Mouse (Mus musculus): ENCODE measurements around the gene Apaf1. TPM values are rescaled to one million over a fixed set of nuclear protein-coding genes. Genes with fewer than 3 reads are reported as not detected.

The Apaf1 gene
- total RNA-seq (2012; rRNA removed) (12.8 and 16.7 TPM in 2 replicates), polyA plus RNA-seq (2012; ENCODE audit: insufficient read depth in 1 of 2, insufficient read length in 2 of 2, low read depth in 1 of 2, low replicate concordance in 2 of 2, missing spikeins in 1 of 2) (10 to 100 TPM in 1 of 2 experiments, not detected in 1; 14.3 TPM)

DNA sequence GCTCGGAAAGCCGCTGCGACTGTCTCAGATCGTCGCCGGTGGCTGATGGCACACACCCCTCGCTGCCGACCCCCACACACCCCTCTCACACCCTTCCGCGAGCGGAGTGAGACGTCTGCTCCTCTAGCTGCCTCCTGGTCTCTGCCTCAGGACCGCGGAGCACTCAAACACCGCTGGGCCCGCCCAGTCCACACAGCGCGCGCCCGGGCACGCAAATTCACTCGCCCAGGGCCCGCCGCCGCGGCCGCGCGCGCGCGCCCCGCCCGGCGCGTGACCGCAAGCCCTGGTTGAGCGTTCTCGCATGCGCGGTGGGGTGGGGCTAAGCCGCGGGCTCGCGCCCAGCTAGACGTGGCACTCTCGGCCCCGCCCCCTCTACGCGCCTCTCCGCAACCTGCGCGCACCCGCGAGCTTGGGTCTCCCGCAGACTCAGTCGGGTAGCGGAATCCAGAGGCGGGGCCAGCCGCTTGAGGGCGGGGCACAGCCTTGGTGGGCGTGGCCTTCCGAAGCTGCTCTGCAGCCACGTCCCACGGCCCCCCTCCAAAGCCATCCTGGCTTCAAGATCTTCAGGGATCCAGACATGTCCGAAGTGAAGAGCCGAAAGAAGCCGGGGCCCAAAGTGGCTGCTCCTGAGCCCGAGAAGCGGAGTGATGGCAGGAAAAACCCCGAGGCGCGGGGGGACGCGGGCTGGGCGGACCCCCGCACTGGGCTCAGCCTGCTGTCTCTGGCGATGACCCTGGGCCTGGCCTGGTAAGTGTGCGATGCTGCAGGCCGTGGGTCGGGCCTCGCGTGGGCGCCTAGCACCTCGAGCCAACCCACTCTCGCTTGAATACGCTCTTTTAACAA is at the start of gene Apaf1, which contains the start of gene Ikbip:
Gene Apaf1 (minus strand): TSS at position 221 of the 843 bp plus-strand sequence.
Gene Ikbip (plus strand): TSS at position 391 of the 843 bp plus-strand sequence.
- TF ChIP-seq POLR2AphosphoS2 (IDR thresholded peaks at IDR 0.05; ENCODE audit: low read length) (peak; percentile 52; the same call in 1 of the 2 replicates), ZKSCAN1 (IDR thresholded peaks at IDR 0.05; ENCODE audit: low read depth, low read length) (no peak), UBTF (IDR thresholded peaks at IDR 0.05; ENCODE audit: borderline replicate concordance, insufficient read depth, low read depth, low read length) (no peak), EP300 (IDR thresholded peaks at IDR 0.05; ENCODE audit: low read depth in 1 of 2, low read length in 2 of 2) (no peak), NELFE (IDR thresholded peaks at IDR 0.05; ENCODE audit: low read depth, low read length) (peak; percentile 73), NRF1 (IDR thresholded peaks at IDR 0.05; ENCODE audit: insufficient read depth, low read depth, low read length, poor library complexity, severe bottlenecking) (peak; percentile 78), POLR2A (IDR thresholded peaks at IDR 0.05; ENCODE audit: control insufficient read depth in 1 of 2, insufficient read depth in 1 of 2, low read depth in 1 of 2, low read length in 2 of 2, poor library complexity in 1 of 2) (peak; percentile 64 to 79; a peak in 3 of 4 replicates), USF1 (IDR thresholded peaks at IDR 0.05; ENCODE audit: low read depth, low read length) (peak; percentile 53)
- peaks cover 3 to 4% of the 10 kb centered on the region in 2 experiments; a peak in 1 of 4 replicates for H3K4me1 ChIP-seq (ENCODE audit: control insufficient read depth in 1 of 2, insufficient read depth in 2 of 2, low read length in 2 of 2)
- H3K9me3 ChIP-seq (replicated peaks; ENCODE audit: insufficient read depth, low read length), result no peaks in the 10 kb centered on the region

DNA sequence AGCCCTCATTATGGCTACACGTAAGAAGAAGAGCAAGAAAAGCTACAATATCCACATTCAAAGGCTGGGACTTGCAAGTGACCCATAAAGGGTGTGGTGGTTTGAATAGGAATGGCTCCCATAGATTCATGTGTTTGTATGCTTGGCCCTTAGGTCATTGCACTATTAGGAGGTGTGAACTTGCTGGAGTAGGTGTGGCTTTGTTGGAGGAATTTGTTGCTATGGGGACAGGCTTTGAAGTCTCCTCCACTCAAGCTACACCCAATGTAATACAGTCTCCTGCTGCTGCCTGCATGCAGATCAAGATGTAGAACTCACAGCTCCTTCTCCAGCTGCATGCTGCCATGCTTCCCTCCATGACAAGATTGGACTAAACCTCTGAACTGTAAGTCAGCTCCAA is 49.0 kb upstream of the Apaf1 start:
- Histone ChIP-seq H3K27ac (ENCODE audit: control insufficient read depth, low read depth, low read length) (no peak overlapping the region), H3K9me3 (replicated peaks; ENCODE audit: insufficient read depth, low read length) (no peaks in the 10 kb centered on the region), H3K4me3 (ENCODE audit: control insufficient read depth in 1 of 2, insufficient read depth in 1 of 2, low read depth in 2 of 2, low read length in 2 of 2) (no peak overlapping the region), H3K27me3 (ENCODE audit: control insufficient read depth in 1 of 2, insufficient read depth in 2 of 2, low read length in 2 of 2) (no peaks in the 10 kb centered on the region), H3K36me3 (ENCODE audit: control insufficient read depth in 1 of 2, insufficient read depth in 2 of 2, low read length in 2 of 2) (peaks cover 0 to 10% of the 10 kb centered on the region in 2 experiments; a peak in 2 of 4 replicates), H3K79me2 (ENCODE audit: control insufficient read depth, insufficient read depth, low read length, poor library complexity) (no peaks in the 10 kb centered on the region), H3K4me1 (ENCODE audit: control insufficient read depth in 1 of 2, insufficient read depth in 2 of 2, low read length in 2 of 2) (peaks cover 4 to 10% of the 10 kb centered on the region in 2 experiments; a peak in 3 of 4 replicates), H3K9ac (ENCODE audit: control insufficient read depth, low read depth, low read length, poor library complexity, severe bottlenecking) (no peak overlapping the region)
- no peak for TF ChIP-seq EP300 (IDR thresholded peaks at IDR 0.05; ENCODE audit: low read depth in 1 of 2, low read length in 2 of 2)
- no peak for TF ChIP-seq GABPA (IDR thresholded peaks at IDR 0.05; ENCODE audit: low read depth, low read length)
- no peak for TF ChIP-seq MAFK (IDR thresholded peaks at IDR 0.05; ENCODE audit: borderline replicate concordance, low read depth, low read length)
- TF ChIP-seq NRF1 (IDR thresholded peaks at IDR 0.05; ENCODE audit: insufficient read depth, low read depth, low read length, poor library complexity, severe bottlenecking), result no peak
- no peak for TF ChIP-seq CTCF (IDR thresholded peaks at IDR 0.05 in 2 of 3, conservative IDR thresholded peaks at IDR 0.05 in 1 of 3; ENCODE audit: control insufficient read depth in 1 of 3, insufficient read depth in 1 of 3, low read depth in 2 of 3, low read length in 3 of 3, poor library complexity in 1 of 3, severe bottlenecking in 1 of 3)
- TF ChIP-seq NELFE (IDR thresholded peaks at IDR 0.05; ENCODE audit: low read depth, low read length), result no peak
- TF ChIP-seq MAZ (IDR thresholded peaks at IDR 0.05; ENCODE audit: low read depth, low read length), result no peak
- TF ChIP-seq ZMIZ1 (IDR thresholded peaks at IDR 0.05; ENCODE audit: low read depth, low read length), result no peak
- TF ChIP-seq SMC3 (IDR thresholded peaks at IDR 0.05; ENCODE audit: low read depth, low read length), result no peak
- no peak for TF ChIP-seq SIN3A (IDR thresholded peaks at IDR 0.05; ENCODE audit: low read length)
- no peak for TF ChIP-seq CHD1 (IDR thresholded peaks at IDR 0.05; ENCODE audit: low read depth, low read length)
- TF ChIP-seq GATA1 (IDR thresholded peaks at IDR 0.05; ENCODE audit: low read depth, low read length), result no peak
- no peak for TF ChIP-seq HCFC1 (IDR thresholded peaks at IDR 0.05; ENCODE audit: low read depth, low read length)
- TF ChIP-seq MXI1 (IDR thresholded peaks at IDR 0.05; ENCODE audit: low read depth, low read length), result no peak
- TF ChIP-seq MAX (IDR thresholded peaks at IDR 0.05; ENCODE audit: low read length), result no peak
- no peak for DNase-seq (ENCODE audit: low read depth, low spot score)

More for the DNA sequence above, at the start of gene Apaf1, which contains the start of gene Ikbip:
- peak; percentile 98 for DNase-seq (ENCODE audit: low read depth, low spot score)
- peak within 1 kb of the TSS; percentile 78 for H3K9ac ChIP-seq (ENCODE audit: control insufficient read depth, low read depth, low read length, poor library complexity, severe bottlenecking)
- H3K36me3 ChIP-seq (ENCODE audit: control insufficient read depth in 1 of 2, insufficient read depth in 2 of 2, low read length in 2 of 2), result peaks cover 1 to 3% of the 10 kb centered on the region in 2 experiments; a peak in 2 of 4 replicates
- H3K4me3 ChIP-seq (ENCODE audit: control insufficient read depth in 1 of 2, insufficient read depth in 1 of 2, low read depth in 2 of 2, low read length in 2 of 2), result peak within 1 kb of the TSS; percentile 77 to 99
- H3K27ac ChIP-seq (ENCODE audit: control insufficient read depth, low read depth, low read length), result peak within 1 kb of the TSS; percentile 74
- peaks cover 4% of the 10 kb centered on the region for H3K79me2 ChIP-seq (ENCODE audit: control insufficient read depth, insufficient read depth, low read length, poor library complexity)
- no peaks in the 10 kb centered on the region for H3K27me3 ChIP-seq (ENCODE audit: control insufficient read depth in 1 of 2, insufficient read depth in 2 of 2, low read length in 2 of 2)

Data from MEL (cell line).